Mouse (Mus musculus) limb, embryonic 11.5 days (tissue): ENCODE results near the gene Mapk6. TPM values are rescaled to one million over a fixed set of nuclear protein-coding genes. Genes with fewer than 3 reads are reported as not detected.

ENCODE experiments used
- ATAC-seq: fragments of 200-750 bp; cut with Nextera tagmentation; 2 replicates; pipeline ENCODE4 v1.8.0; 2017; ENCODE audit warnings: low read depth; ENCODE audit not compliant: insufficient number of reproducible peaks, low FRiP score, low TSS enrichment
- DNase-seq: peaks from one replicate; pipeline ENCODE4 v3.0.0-alpha.2; 2015; ENCODE audit warnings: low spot score
- H3K27ac ChIP-seq: fragments of 300-500 bp; sonication (generic); replicated peaks from 2 replicates; pipeline ENCODE4 v1.5.1; 2014; ENCODE audit warnings: low read depth, mild to moderate bottlenecking, low read length
- H3K27me3 ChIP-seq: fragments of 300-500 bp; sonication (generic); 2 replicates; pipeline ENCODE4 v1.6.1; 2014; ENCODE audit warnings: mild to moderate bottlenecking, low read length, mixed read lengths; ENCODE audit not compliant: control insufficient read depth, insufficient read depth
- H3K36me3 ChIP-seq: fragments of 300-500 bp; sonication (generic); 2 replicates; pipeline ENCODE4 v1.6.1; 2014; ENCODE audit warnings: mild to moderate bottlenecking, low read length, moderate library complexity, mixed read lengths; ENCODE audit not compliant: control insufficient read depth, insufficient read depth
- H3K4me1 ChIP-seq: fragments of 300-500 bp; sonication (generic); 2 replicates; pipeline ENCODE4 v1.6.1; 2014; ENCODE audit warnings: low read length, mixed read lengths; ENCODE audit not compliant: control insufficient read depth, insufficient read depth
- H3K4me2 ChIP-seq: fragments of 300-500 bp; sonication (generic); 2 replicates; pipeline ENCODE4 v1.6.1; 2014; ENCODE audit warnings: low read depth, mild to moderate bottlenecking, moderate library complexity; ENCODE audit not compliant: severe bottlenecking
- H3K4me3 ChIP-seq: fragments of 300-500 bp; sonication (generic); 2 replicates; pipeline ENCODE4 v1.5.1; 2014; ENCODE audit warnings: low read depth, low read length
- H3K9ac ChIP-seq: fragments of 300-500 bp; sonication (generic); 2 replicates; pipeline ENCODE4 v1.6.1; 2014; ENCODE audit warnings: mild to moderate bottlenecking, low read length
- H3K9me3 ChIP-seq: fragments of 300-500 bp; sonication (generic); 2 replicates; pipeline ENCODE4 v1.6.1; 2016; ENCODE audit warnings: low read length; ENCODE audit not compliant: control insufficient read depth
- WGBS: fragments of 180-500 bp; shearing (Covaris S2); extraction: QIAGEN DNeasy Blood & Tissue Kit; methylation state at CpG from one replicate; pipeline ENCODE4 v1.1.7; 2014; 5-methylcytosine and 5-hydroxymethylcytosine counted together
- polyA plus RNA-seq: library from polyadenylated mRNA; unstranded; fragments of >200 nt; fragmentation: Nextera tagmentation; extraction: Ambion mirVana; gene quantifications from 2 replicates; pipeline ENCODE4 v1.2.1, GENCODE M21; 2014

Gene Mapk6
- polyA plus RNA-seq, 1 experiment from 2014 or later, result 151 TPM

DNA sequence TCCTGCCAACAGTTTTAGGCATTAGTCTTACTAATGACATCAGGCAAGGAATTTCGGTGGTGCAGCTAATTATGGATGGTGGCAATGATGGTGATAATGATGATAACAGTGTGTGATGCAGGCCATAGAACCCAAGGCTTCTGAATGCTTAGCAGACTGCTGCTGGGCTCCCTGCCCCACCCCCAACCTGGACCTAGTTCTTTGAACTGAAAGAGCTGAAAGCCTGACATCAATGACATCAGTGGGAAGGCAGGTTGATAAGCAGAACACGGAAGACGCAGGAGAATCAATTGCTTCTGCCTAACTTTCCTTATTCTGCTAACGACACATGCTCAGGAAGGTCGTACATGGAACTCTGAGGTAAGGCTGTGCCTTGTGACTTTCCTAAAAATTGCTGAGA, 3.4 kb upstream of the Mapk6 start:
- H3K27ac ChIP-seq, result no peak overlapping the region
- 58% methylated on average over 5 of the region's 5 CpGs for WGBS
- H3K4me1 ChIP-seq, result peaks cover 2% of the 10 kb centered on the region; the same call in 1 of the 2 replicates
- no peak overlapping the region for H3K4me2 ChIP-seq
- DNase-seq (no peak), ATAC-seq (no peak)
- H3K36me3 ChIP-seq, result no peaks in the 10 kb centered on the region
- H3K9ac ChIP-seq, result no peak overlapping the region
- no peaks in the 10 kb centered on the region for H3K9me3 ChIP-seq
- no peak overlapping the region for H3K4me3 ChIP-seq
- no peaks in the 10 kb centered on the region for H3K27me3 ChIP-seq

DNA sequence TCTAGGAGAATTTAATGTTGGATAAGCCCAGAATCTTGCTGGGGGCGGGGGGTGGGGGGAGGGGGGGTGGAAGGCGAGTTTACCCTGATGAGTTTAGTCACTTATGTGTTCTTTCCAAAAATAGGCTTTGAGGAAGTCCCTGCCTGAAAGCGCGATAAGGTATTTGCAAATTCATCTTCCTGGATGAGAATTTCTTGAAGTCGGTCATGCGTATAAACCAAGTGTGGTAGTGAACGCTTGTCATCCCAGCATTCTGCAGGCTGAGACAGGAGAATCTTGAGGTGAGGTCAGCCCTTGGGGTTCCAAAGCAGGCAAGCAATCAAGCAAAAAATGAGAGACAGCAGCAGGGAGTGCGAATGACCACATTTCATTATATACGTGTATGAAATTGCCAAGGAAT, 1.8 kb upstream of the Mapk6 start:
- Histone ChIP-seq H3K27me3 (no peaks in the 10 kb centered on the region), H3K4me2 (no peak overlapping the region), H3K27ac (no peak overlapping the region), H3K9me3 (no peaks in the 10 kb centered on the region), H3K4me3 (no peak overlapping the region), H3K36me3 (no peaks in the 10 kb centered on the region), H3K4me1 (peaks cover 2% of the 10 kb centered on the region; the same call in 1 of the 2 replicates), H3K9ac (no peak overlapping the region)
- DNase-seq (no peak), ATAC-seq (no peak)
- WGBS, result 89% methylated on average over 9 of the region's 9 CpGs

DNA sequence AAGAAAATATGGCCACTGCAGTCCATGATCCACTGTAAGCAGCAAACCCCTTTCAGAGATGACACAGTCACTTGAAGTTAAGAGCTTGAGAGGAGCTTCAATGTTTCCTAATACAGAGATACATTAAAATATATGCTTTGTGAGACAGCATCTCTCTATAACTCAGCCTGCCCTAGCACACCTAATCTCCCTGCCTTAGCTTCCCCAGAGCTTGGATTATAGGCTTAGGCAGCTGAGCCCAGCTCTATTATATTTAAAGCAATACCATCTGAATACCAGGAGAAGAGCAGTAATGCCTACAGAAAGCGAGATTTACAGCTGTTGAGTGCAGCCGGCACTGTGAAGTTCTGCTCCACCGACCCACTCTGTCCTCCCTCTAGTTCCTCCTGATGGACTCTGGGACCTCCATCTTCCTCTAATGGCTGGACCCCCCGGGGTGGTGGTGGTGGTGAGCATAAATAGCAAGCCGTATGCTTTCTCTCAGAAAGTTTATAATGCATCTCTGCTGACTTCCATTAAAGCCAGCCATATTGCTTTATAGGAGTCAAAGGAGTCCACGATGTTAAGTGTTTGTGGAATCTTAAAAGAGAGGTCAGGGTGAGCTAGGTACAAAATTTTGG, 1.2 kb upstream of the Mapk6 start:
- Histone ChIP-seq H3K9me3 (no peaks in the 10 kb centered on the region), H3K9ac (no peak overlapping the region), H3K36me3 (peaks cover 2% of the 10 kb centered on the region; the same call in 1 of the 2 replicates), H3K4me1 (peaks cover 2% of the 10 kb centered on the region; the same call in 1 of the 2 replicates), H3K4me3 (no peak overlapping the region), H3K4me2 (no peak overlapping the region), H3K27ac (no peak overlapping the region), H3K27me3 (no peaks in the 10 kb centered on the region)
- DNase-seq (no peak), ATAC-seq (no peak)
- 76% methylated on average over 6 of the region's 6 CpGs for WGBS

DNA sequence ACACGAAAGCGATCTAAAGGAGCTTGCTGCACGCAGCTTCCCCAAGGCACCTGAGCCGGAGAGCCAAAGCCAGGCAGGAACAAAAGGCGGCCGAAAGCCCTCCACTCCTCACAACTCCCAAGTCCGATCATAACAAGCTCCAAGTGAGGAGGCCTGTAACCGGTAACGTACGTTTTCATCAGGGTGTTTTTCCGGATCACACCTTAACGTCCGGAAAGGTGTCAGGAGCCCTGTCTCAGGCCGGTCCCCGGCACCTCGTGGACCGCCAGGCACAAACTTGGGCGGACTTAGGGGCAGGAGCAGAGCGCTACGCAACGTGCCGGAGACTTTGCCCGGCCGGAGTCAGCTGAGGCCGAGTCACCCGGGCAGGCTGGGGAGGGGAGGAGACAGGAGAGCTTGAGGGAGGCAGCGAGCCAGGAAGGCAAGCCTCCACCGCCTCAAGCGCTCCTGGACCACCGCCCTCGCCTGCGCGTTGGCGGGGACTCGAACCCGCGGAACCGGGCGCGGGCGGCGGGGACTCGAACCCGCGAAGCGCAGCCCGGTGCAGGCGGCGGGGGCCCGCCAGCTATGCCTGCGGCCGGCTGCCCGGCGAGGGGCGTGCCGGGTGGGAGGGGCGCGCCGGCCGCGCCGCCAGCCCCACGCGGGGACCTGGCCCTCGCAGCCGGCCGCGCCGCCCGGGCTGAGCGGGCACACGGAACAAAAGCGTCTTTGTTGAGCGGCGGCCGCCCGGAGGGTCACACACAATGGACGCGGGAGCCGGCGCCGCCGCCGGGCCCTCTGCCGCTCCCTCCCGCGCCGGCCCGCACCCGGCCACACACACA, 564 bp downstream of the Mapk6 start:
- peaks cover 2% of the 10 kb centered on the region; the same call in 1 of the 2 replicates for H3K36me3 ChIP-seq
- peak overlapping the region; percentile 96 for H3K9ac ChIP-seq
- peaks cover 2% of the 10 kb centered on the region; the same call in 1 of the 2 replicates for H3K4me1 ChIP-seq
- H3K27me3 ChIP-seq, result no peaks in the 10 kb centered on the region
- ATAC-seq, result peak; percentile 88
- peak overlapping the region; percentile 89 for H3K4me3 ChIP-seq
- H3K27ac ChIP-seq, result peak overlapping the region; percentile 98
- DNase-seq, result peak; percentile 75
- under 1% methylated on average over 49 of the region's 90 CpGs for WGBS
- H3K9me3 ChIP-seq, result no peaks in the 10 kb centered on the region
- H3K4me2 ChIP-seq, result peak overlapping the region; percentile 51

DNA sequence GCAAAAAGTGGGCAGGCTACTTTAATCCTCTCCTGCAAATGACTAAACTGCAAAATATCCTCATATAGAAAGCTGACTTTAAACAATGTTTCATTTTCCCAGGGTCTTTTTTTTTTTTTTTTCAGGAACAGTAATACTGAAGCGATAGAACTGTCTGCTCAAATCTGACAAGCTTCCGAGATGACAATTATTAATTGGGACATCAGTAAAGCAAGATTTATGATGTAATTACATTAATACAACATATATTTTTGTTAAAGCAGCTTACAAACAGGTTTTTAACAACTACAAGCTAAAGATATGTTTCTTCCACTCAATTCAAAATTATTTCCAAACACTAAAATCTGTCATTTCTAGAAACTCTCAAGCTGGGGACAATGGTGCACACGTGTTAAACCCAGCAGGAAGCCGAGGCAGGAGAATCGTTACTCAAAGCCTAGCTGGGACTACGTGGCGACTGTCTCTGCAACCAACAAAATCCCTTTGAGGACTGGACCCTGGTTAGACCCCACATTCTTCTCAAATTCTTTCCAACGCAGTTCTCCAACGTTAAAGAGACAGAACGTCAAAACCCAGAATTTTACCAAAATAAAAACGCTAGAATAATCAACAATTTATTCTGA, 1.5 kb downstream of the Mapk6 start:
- H3K27me3 ChIP-seq, result no peaks in the 10 kb centered on the region
- peak overlapping the region; percentile 96 for H3K9ac ChIP-seq
- peak overlapping the region; percentile 89 for H3K4me3 ChIP-seq
- 4% methylated on average over 11 of the region's 11 CpGs for WGBS
- H3K9me3 ChIP-seq, result no peaks in the 10 kb centered on the region
- peaks cover 2% of the 10 kb centered on the region; the same call in 1 of the 2 replicates for H3K36me3 ChIP-seq
- DNase-seq (peak; percentile 34), ATAC-seq (no peak)
- no peak overlapping the region for H3K27ac ChIP-seq
- H3K4me2 ChIP-seq, result peak overlapping the region; percentile 51
- H3K4me1 ChIP-seq, result peaks cover 2% of the 10 kb centered on the region; the same call in 1 of the 2 replicates

- H3K36me3 ChIP-seq, result peaks cover 2% of the 10 kb centered on the region; the same call in 1 of the 2 replicates
- H3K9me3 ChIP-seq, result no peaks in the 10 kb centered on the region
- no peak overlapping the region for H3K9ac ChIP-seq
- peak overlapping the region; percentile 89 for H3K4me3 ChIP-seq
- no peaks in the 10 kb centered on the region for H3K27me3 ChIP-seq
- peak overlapping the region; percentile 51 for H3K4me2 ChIP-seq
- H3K4me1 ChIP-seq, result peaks cover 2% of the 10 kb centered on the region; the same call in 1 of the 2 replicates
- DNase-seq (peak; percentile 47), ATAC-seq (no peak)
- WGBS, result 18% methylated on average over 10 of the region's 10 CpGs
- no peak overlapping the region for H3K27ac ChIP-seq
Measured at GRCm38 (mm10) chr9:75407803-75408202, 2.0 kb downstream of the Mapk6 start.

- H3K36me3 ChIP-seq, result peaks cover 2% of the 10 kb centered on the region; the same call in 1 of the 2 replicates
- H3K4me2 ChIP-seq, result no peak overlapping the region
- WGBS, result 85% methylated on average over 2 of the region's 2 CpGs
- ATAC-seq, result no peak
- DNase-seq, result no peak
- no peaks in the 10 kb centered on the region for H3K9me3 ChIP-seq
- no peak overlapping the region for H3K27ac ChIP-seq
- H3K9ac ChIP-seq, result no peak overlapping the region
- H3K27me3 ChIP-seq, result no peaks in the 10 kb centered on the region
- H3K4me1 ChIP-seq, result peaks cover 6% of the 10 kb centered on the region
- H3K4me3 ChIP-seq, result no peak overlapping the region
Measured at GRCm38 (mm10) chr9:75406121-75406520, 3.7 kb downstream of the Mapk6 start.

DNA sequence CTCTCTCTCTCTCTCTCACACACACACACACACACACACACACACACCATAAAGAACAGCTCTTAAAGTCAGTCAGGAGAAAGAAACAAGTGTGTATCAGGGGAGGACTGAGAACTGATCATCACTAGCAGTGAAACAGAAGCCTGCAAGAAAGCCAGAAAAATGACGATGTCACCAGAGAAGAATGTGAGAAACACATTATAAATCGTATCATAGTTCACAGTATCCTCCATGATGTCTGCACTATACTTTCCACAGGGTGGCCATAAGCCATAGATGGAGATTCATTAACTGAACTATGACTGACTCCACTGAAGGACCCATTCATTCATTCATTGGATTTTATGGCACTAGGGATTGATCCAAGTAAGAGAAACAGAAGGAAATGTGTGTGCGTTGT, 6.3 kb downstream of the Mapk6 start:
- WGBS, result 78% methylated on average over 3 of the region's 3 CpGs
- H3K4me1 ChIP-seq, result peaks cover 3% of the 10 kb centered on the region
- ATAC-seq, result no peak

More for the DNA sequence above, 6.3 kb downstream of the Mapk6 start:
- DNase-seq, result no peak
- H3K27ac ChIP-seq, result no peak overlapping the region
- no peak overlapping the region for H3K4me3 ChIP-seq
- peaks cover 2% of the 10 kb centered on the region; the same call in 1 of the 2 replicates for H3K36me3 ChIP-seq
- H3K9me3 ChIP-seq, result no peaks in the 10 kb centered on the region
- H3K4me2 ChIP-seq, result no peak overlapping the region
- no peaks in the 10 kb centered on the region for H3K27me3 ChIP-seq
- no peak overlapping the region for H3K9ac ChIP-seq
